Mouse (Mus musculus): ENCODE data around the gene Nfkbie.

DNA sequence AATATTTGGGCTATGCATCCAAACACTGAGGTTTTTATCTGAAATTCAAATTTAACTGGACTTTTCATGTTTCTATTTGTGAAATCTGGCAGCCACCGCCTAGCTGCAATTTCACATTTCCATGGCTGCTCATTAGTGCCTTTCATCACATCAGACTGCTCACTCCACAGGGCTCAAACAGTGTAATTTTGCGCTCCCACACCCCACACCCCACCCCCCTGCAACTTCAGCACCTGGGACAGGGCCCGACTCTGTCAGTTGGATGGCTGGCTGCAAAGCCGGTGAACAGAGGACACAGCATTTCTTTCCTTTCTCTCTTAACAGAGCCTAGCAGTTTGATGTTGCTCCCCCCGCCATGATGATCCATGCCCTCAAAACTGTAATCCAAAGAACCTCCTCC is 19.2 kb upstream of the Nfkbie start:
- no peak for TF ChIP-seq CTCF (IDR thresholded peaks at IDR 0.05; ENCODE audit: borderline replicate concordance, insufficient read depth, low read length)
- TF ChIP-seq POLR2A (IDR thresholded peaks at IDR 0.05; ENCODE audit: low read depth, low read length), result no peak

Data from embryonic fibroblast, embryonic 13.5 days (primary cell).